Mouse (Mus musculus): ENCODE measurements at regions not wholly inside any gene's neighbourhood (a gene's known extent, or its start where the extent isn't known, plus 50 kb on each side); places are given as distances from the start of the nearest gene placed in this dataset.

DNA sequence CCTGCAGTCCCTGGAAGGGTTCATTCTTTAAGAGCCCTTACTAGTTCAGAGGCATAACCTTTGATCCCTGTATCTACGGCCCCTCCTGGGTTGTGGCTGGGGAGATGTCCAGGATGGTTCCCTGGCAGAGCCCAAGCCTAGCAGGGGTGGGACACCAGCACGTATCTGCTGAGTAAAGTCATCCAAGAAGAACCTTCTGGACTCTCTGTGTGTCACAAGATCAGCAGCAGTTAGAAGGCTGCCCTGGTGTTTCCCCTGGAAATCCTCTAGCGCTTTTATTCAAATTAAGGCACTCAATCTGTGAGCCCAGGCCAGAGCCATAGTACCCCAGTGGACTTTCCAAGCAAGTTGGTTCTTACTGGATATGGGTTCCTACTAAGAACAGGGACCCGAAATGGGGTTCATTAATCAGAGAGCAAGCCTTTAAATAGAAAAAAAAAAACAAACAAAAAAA lies 1342.7 kb upstream of the A1bg start:
- Histone ChIP-seq H3K4me3 (ENCODE audit: control insufficient read depth, insufficient read depth, low read length) (no peak overlapping the region), H3K36me3 (ENCODE audit: control insufficient read depth, insufficient read depth, low read length) (no peaks in the 10 kb centered on the region), H3K27me3 (ENCODE audit: control insufficient read depth, insufficient read depth, low read length) (no peaks in the 10 kb centered on the region), H3K27ac (ENCODE audit: control insufficient read depth, insufficient read depth, low read length) (no peak overlapping the region), H3K4me1 (replicated peaks; ENCODE audit: control insufficient read depth, insufficient read depth, low read length) (no peaks in the 10 kb centered on the region)
- WGBS: 88% methylated on average over 4 of the region's 4 CpGs
- no peak for TF ChIP-seq POLR2A (IDR thresholded peaks at IDR 0.05; ENCODE audit: control insufficient read depth, extremely low read depth, insufficient read depth, low read length, poor library complexity)
- TF ChIP-seq CTCF (IDR thresholded peaks at IDR 0.05; ENCODE audit: borderline replicate concordance, control insufficient read depth, extremely low read depth, insufficient read depth, low read length, poor library complexity): no peak
- DNase-seq: no peak

DNA sequence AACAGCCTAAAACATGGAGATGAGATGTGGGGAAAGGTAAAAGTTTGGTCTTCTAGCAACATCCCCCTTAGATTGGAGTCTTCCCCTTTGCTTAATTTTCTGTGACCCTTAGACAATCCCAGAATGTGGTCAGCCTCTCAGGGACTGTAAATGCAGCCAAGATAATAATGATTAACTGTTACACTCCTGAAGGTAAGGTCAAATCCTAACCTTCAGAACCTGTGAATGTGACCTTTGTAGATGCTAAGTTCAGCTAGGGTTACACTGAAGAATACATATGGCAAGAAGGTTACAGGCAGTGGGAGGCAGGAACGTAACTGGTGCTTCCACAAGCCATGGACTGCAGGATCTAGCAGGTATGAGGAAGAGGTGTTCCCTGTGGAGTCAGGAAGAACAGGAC lies 1342.2 kb upstream of the A1bg start:
- no peak for DNase-seq
- no peaks in the 10 kb centered on the region for H3K27me3 ChIP-seq (ENCODE audit: control insufficient read depth, insufficient read depth, low read length)
- TF ChIP-seq CTCF (IDR thresholded peaks at IDR 0.05; ENCODE audit: borderline replicate concordance, control insufficient read depth, extremely low read depth, insufficient read depth, low read length, poor library complexity) (no peak), POLR2A (IDR thresholded peaks at IDR 0.05; ENCODE audit: control insufficient read depth, extremely low read depth, insufficient read depth, low read length, poor library complexity) (no peak)
- no peaks in the 10 kb centered on the region for H3K36me3 ChIP-seq (ENCODE audit: control insufficient read depth, insufficient read depth, low read length)
- 100% methylated on average over 1 of the region's 1 CpGs for WGBS
- H3K4me1 ChIP-seq (replicated peaks; ENCODE audit: control insufficient read depth, insufficient read depth, low read length): no peaks in the 10 kb centered on the region
- no peak overlapping the region for H3K27ac ChIP-seq (ENCODE audit: control insufficient read depth, insufficient read depth, low read length)
- H3K4me3 ChIP-seq (ENCODE audit: control insufficient read depth, insufficient read depth, low read length): no peak overlapping the region

DNA sequence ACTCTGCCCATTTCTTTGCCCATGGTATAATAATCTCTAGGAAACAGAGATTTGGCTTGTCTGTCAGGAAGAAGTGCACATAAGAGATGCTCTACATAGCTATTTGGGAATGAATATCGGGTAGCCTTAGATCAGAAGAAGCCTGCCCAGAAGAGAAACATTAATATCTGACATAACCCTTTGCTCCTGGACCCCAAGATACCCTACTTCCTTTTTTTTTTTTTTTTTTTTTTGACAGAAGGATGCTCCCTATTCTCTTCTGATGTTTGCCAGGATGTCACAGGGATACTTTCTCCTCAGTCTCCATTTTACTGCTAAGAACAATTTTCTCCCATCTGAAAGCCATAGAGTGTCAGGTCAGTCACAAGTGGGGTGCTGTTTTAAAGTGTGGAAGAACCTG lies 1341.4 kb upstream of the A1bg start:
- DNase-seq: no peak
- H3K36me3 ChIP-seq (ENCODE audit: control insufficient read depth, insufficient read depth, low read length): no peaks in the 10 kb centered on the region
- 91% methylated on average over 1 of the region's 1 CpGs for WGBS

GRCm38 (mm10) chr15:62262487-62262886 lies 1339.7 kb upstream of the A1bg start:
- no peak for DNase-seq
- no peaks in the 10 kb centered on the region for H3K27me3 ChIP-seq (ENCODE audit: control insufficient read depth, insufficient read depth, low read length)
- no peaks in the 10 kb centered on the region for H3K36me3 ChIP-seq (ENCODE audit: control insufficient read depth, insufficient read depth, low read length)
- TF ChIP-seq CTCF (IDR thresholded peaks at IDR 0.05; ENCODE audit: borderline replicate concordance, control insufficient read depth, extremely low read depth, insufficient read depth, low read length, poor library complexity) (no peak), POLR2A (IDR thresholded peaks at IDR 0.05; ENCODE audit: control insufficient read depth, extremely low read depth, insufficient read depth, low read length, poor library complexity) (no peak)
- no peak overlapping the region for H3K27ac ChIP-seq (ENCODE audit: control insufficient read depth, insufficient read depth, low read length)
- no peaks in the 10 kb centered on the region for H3K4me1 ChIP-seq (replicated peaks; ENCODE audit: control insufficient read depth, insufficient read depth, low read length)
- H3K4me3 ChIP-seq (ENCODE audit: control insufficient read depth, insufficient read depth, low read length): no peak overlapping the region
- 92% methylated on average over 5 of the region's 5 CpGs for WGBS

More for the DNA sequence above, 1341.4 kb upstream of the A1bg start:
- Histone ChIP-seq H3K27ac (ENCODE audit: control insufficient read depth, insufficient read depth, low read length) (no peak overlapping the region), H3K4me1 (replicated peaks; ENCODE audit: control insufficient read depth, insufficient read depth, low read length) (no peaks in the 10 kb centered on the region), H3K4me3 (ENCODE audit: control insufficient read depth, insufficient read depth, low read length) (no peak overlapping the region), H3K27me3 (ENCODE audit: control insufficient read depth, insufficient read depth, low read length) (no peaks in the 10 kb centered on the region)
- no peak for TF ChIP-seq CTCF (IDR thresholded peaks at IDR 0.05; ENCODE audit: borderline replicate concordance, control insufficient read depth, extremely low read depth, insufficient read depth, low read length, poor library complexity)
- no peak for TF ChIP-seq POLR2A (IDR thresholded peaks at IDR 0.05; ENCODE audit: control insufficient read depth, extremely low read depth, insufficient read depth, low read length, poor library complexity)

- Histone ChIP-seq H3K4me1 (replicated peaks; ENCODE audit: control insufficient read depth, insufficient read depth, low read length) (no peaks in the 10 kb centered on the region), H3K4me3 (ENCODE audit: control insufficient read depth, insufficient read depth, low read length) (no peak overlapping the region), H3K36me3 (ENCODE audit: control insufficient read depth, insufficient read depth, low read length) (no peaks in the 10 kb centered on the region), H3K27ac (ENCODE audit: control insufficient read depth, insufficient read depth, low read length) (no peak overlapping the region), H3K27me3 (ENCODE audit: control insufficient read depth, insufficient read depth, low read length) (no peaks in the 10 kb centered on the region)
- 93% methylated on average over 2 of the region's 2 CpGs for WGBS
- no peak for TF ChIP-seq CTCF (IDR thresholded peaks at IDR 0.05; ENCODE audit: borderline replicate concordance, control insufficient read depth, extremely low read depth, insufficient read depth, low read length, poor library complexity)
- no peak for TF ChIP-seq POLR2A (IDR thresholded peaks at IDR 0.05; ENCODE audit: control insufficient read depth, extremely low read depth, insufficient read depth, low read length, poor library complexity)
- no peak for DNase-seq
Measured at GRCm38 (mm10) chr15:62261520-62261919, 1338.7 kb upstream of the A1bg start.

DNA sequence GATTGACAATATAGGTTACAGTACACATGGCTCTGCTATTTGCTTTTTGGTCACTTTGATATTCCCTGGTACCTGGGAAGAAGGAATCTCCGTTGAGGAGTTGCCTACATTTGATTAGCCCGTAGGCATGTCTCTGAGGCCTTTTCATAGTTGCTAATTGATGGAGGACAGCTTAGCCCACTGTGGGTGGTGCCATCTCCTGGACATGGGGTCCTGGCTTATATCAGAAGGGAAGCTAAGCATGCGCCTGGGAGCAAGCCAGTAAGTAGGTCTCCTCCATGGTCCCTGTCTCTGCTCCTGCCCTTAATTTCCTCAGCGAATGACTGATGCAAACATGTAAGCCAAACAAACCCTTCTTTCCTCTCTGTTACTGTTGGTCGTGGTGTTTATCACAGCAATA lies 1335.8 kb upstream of the A1bg start:
- no peak for DNase-seq
- TF ChIP-seq CTCF (IDR thresholded peaks at IDR 0.05; ENCODE audit: borderline replicate concordance, control insufficient read depth, extremely low read depth, insufficient read depth, low read length, poor library complexity) (no peak), POLR2A (IDR thresholded peaks at IDR 0.05; ENCODE audit: control insufficient read depth, extremely low read depth, insufficient read depth, low read length, poor library complexity) (no peak)
- Histone ChIP-seq H3K4me1 (replicated peaks; ENCODE audit: control insufficient read depth, insufficient read depth, low read length) (no peaks in the 10 kb centered on the region), H3K27me3 (ENCODE audit: control insufficient read depth, insufficient read depth, low read length) (no peaks in the 10 kb centered on the region), H3K27ac (ENCODE audit: control insufficient read depth, insufficient read depth, low read length) (no peak overlapping the region), H3K4me3 (ENCODE audit: control insufficient read depth, insufficient read depth, low read length) (no peak overlapping the region), H3K36me3 (ENCODE audit: control insufficient read depth, insufficient read depth, low read length) (no peaks in the 10 kb centered on the region)
- WGBS: 98% methylated on average over 5 of the region's 5 CpGs

GRCm38 (mm10) chr15:62257955-62258354 lies 1335.1 kb upstream of the A1bg start:
- DNase-seq: no peak
- 96% methylated on average over 3 of the region's 3 CpGs for WGBS
- H3K4me3 ChIP-seq (ENCODE audit: control insufficient read depth, insufficient read depth, low read length): no peak overlapping the region
- no peak overlapping the region for H3K27ac ChIP-seq (ENCODE audit: control insufficient read depth, insufficient read depth, low read length)
- H3K36me3 ChIP-seq (ENCODE audit: control insufficient read depth, insufficient read depth, low read length): no peaks in the 10 kb centered on the region
- H3K27me3 ChIP-seq (ENCODE audit: control insufficient read depth, insufficient read depth, low read length): no peaks in the 10 kb centered on the region
- no peaks in the 10 kb centered on the region for H3K4me1 ChIP-seq (replicated peaks; ENCODE audit: control insufficient read depth, insufficient read depth, low read length)
- TF ChIP-seq CTCF (IDR thresholded peaks at IDR 0.05; ENCODE audit: borderline replicate concordance, control insufficient read depth, extremely low read depth, insufficient read depth, low read length, poor library complexity) (no peak), POLR2A (IDR thresholded peaks at IDR 0.05; ENCODE audit: control insufficient read depth, extremely low read depth, insufficient read depth, low read length, poor library complexity) (no peak)
